9 mouse cellular contexts compared by ENCODE assay signal in the genomic region with DNA sequence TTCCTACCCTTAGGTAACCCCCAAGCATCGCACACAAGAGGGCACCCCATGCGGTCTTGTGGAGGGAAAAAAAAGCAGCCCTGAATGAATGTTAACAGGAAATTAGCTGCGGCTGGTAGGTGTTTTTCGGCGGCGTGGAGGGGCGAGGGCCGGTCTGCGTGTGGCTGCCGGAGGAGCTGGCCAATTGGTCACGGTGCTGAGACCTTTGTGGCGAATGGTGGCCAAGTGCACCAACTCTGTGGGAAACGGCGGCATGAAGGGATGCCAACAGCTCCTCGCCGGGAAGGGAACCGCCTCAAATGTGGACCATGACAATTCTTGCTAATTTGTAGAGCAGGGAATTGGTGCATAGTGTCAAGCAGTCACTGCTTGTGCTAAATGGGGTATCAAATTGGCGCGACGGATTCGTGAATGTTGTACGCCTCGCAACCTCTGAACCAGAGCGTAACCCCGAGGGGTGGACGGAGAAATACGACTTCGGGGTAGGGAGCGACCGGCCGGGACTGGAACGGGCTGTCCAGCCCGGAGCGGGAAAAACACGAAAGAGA. TPM values are rescaled to one million over a fixed set of nuclear protein-coding genes. Genes with fewer than 3 reads are reported as not detected.
DNase-seq lines count a peak whose midpoint lies in the region; ATAC-seq lines count a peak whose summit lies in the region.
"Had no signal": no experiment of that assay in that cellular context is flagged by ENCODE, and none has a peak within 500 bp of the region (broad histone marks: within the 10 kb centered on the region; RNA-seq: fewer than 3 reads in every experiment).

No protein-coding gene starts in this region.

- peak overlapping the region; percentile 19; the same call in 1 of the 2 replicates for H3K4me3 ChIP-seq in hindbrain, embryonic 11.5 days (ENCODE audit: low read depth, low read length)
- H3K4me3 ChIP-seq in midbrain, embryonic 16.5 days (ENCODE audit: low read depth, low read length), result peak overlapping the region; percentile 4; the same call in 1 of the 2 replicates

- H3K27me3 ChIP-seq in hindbrain, embryonic 11.5 days (ENCODE audit: control insufficient read depth, insufficient read depth, low read length), result peaks cover 93% of the 10 kb centered on the region
- H3K27me3 ChIP-seq in midbrain, embryonic 16.5 days (ENCODE audit: control insufficient read depth, insufficient read depth, low read depth, low read length), result peaks cover 37% of the 10 kb centered on the region

- peak; percentile 18 for DNase-seq in kidney, adult 18-20 months
- DNase-seq in kidney, postnatal 14 days, result no peak
- peak; percentile 53 for DNase-seq in ZHBTc4 (ENCODE audit: low read depth, low spot score)
- DNase-seq in hindbrain, embryonic 11.5 days (ENCODE audit: low spot score), result peak; percentile 69
- DNase-seq in ovary, postnatal 10 days (ENCODE audit: low spot score), result no peak
- no peak for DNase-seq in gastrocnemius, postnatal 14 days
- DNase-seq in ovary, adult 18-20 months (ENCODE audit: low spot score), result no peak

- ATAC-seq in hindbrain, embryonic 11.5 days (ENCODE audit: low FRiP score), result peak; percentile 48
- no peak for ATAC-seq in midbrain, embryonic 16.5 days

- H3K9me3 ChIP-seq in hindbrain, embryonic 11.5 days (ENCODE audit: control insufficient read depth, low read length), result no peaks in the 10 kb centered on the region
- no peaks in the 10 kb centered on the region for H3K9me3 ChIP-seq in midbrain, embryonic 16.5 days (replicated peaks; ENCODE audit: control insufficient read depth, low read length, poor library complexity, severe bottlenecking)

- intact Hi-C loops in gastrocnemius, postnatal 14 days (cut with DNase I; ENCODE audit: low total_unique reads), result no loop called here

- no peak overlapping the region for H3K4me2 ChIP-seq in hindbrain, embryonic 11.5 days (replicated peaks; ENCODE audit: low read depth, low read length)
- peak overlapping the region; percentile 10; the same call in 1 of the 2 replicates for H3K4me2 ChIP-seq in midbrain, embryonic 16.5 days (ENCODE audit: low read length)

- H3K36me3 ChIP-seq in hindbrain, embryonic 11.5 days (ENCODE audit: control insufficient read depth, insufficient read depth, low read length), result no peaks in the 10 kb centered on the region
- H3K36me3 ChIP-seq in midbrain, embryonic 16.5 days (ENCODE audit: control insufficient read depth, insufficient read depth, low read length), result no peaks in the 10 kb centered on the region

- H3K9ac ChIP-seq in hindbrain, embryonic 11.5 days (ENCODE audit: low read depth, low read length), result peak overlapping the region; percentile 27; the same call in 1 of the 2 replicates
- H3K9ac ChIP-seq in midbrain, embryonic 16.5 days (ENCODE audit: low read depth, low read length), result no peak overlapping the region

- WGBS in hindbrain, embryonic 11.5 days, result under 1% methylated on average over 35 of the region's 35 CpGs
- WGBS in midbrain, embryonic 16.5 days, result under 1% methylated on average over 35 of the region's 35 CpGs

- 0 out of 2 replicates have a peak overlapping the region, but pooled peaks have one; percentile 30 for H3K27ac ChIP-seq in hindbrain, embryonic 11.5 days (ENCODE audit: low read depth, low read length)
- H3K27ac ChIP-seq in midbrain, embryonic 16.5 days (ENCODE audit: low read length), result no peak overlapping the region

- H3K4me1 ChIP-seq in hindbrain, embryonic 11.5 days (replicated peaks; ENCODE audit: control insufficient read depth, insufficient read depth, low read length), result no peaks in the 10 kb centered on the region; the same call in 1 of the 2 replicates
- peaks cover 3% of the 10 kb centered on the region; the same call in 1 of the 2 replicates for H3K4me1 ChIP-seq in midbrain, embryonic 16.5 days (ENCODE audit: control insufficient read depth, insufficient read depth, low read length)

RNA-seq across cellular contexts. Expression of a gene that starts 1.5 kb away (rescaled TPM):
- polyA plus RNA-seq in hindbrain, embryonic 11.5 days (2014; fragmentation: Nextera tagmentation; extraction: Ambion mirVana), result 35.7 and 39.4 TPM in 2 replicates
- 13.4 and 18.5 TPM in 2 replicates for polyA plus RNA-seq in midbrain, embryonic 16.5 days (2015; fragmentation: Nextera tagmentation; extraction: Ambion mirVana)
- total RNA-seq in gastrocnemius, postnatal 14 days (2021), result not detected
- total RNA-seq: liver, adult 2 months had no signal
- polyA plus RNA-seq: liver, adult 2 months had no signal

Comparison
In these comparisons a context has a peak if more than half of its experiments do, and no peak if none do; other contexts are left out.
1. DNase-seq: peak in kidney, adult 18-20 months (single experiment), ZHBTc4 (single experiment) and hindbrain, embryonic 11.5 days (single experiment); none in kidney, postnatal 14 days (single experiment), ovary, postnatal 10 days (single experiment), gastrocnemius, postnatal 14 days (single experiment) and ovary, adult 18-20 months (single experiment).